Mouse (Mus musculus) yolk sac, embryonic 10.5 days (tissue): ENCODE data around the gene Chad.

ENCODE experiments used
- DNase-seq: peaks from one replicate; pipeline ENCODE4 v3.0.0-alpha.2; 2017; ENCODE audit warnings: low spot score

Gene Chad

DNA sequence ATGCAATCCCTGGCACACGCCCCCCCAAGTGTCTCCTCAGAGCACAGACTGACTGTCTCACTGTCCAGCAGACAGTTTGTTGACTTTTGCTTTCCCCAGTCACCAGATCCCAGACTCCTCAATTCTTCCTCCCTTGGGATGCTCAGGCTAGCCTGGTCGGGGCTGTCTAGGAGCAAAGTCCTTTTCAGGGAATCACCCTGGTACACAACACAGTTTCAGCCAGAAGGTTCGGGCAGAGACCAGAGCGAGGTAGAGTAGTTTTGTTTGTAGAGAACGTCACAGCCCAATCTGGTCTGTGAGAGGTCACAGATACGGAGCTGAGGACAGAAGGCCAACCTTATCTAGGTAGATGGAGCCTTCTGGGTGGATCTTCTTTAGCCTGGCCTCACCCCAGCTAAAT lies 1.7 kb downstream of the Chad start:
- DNase-seq: peak; percentile 84

DNA sequence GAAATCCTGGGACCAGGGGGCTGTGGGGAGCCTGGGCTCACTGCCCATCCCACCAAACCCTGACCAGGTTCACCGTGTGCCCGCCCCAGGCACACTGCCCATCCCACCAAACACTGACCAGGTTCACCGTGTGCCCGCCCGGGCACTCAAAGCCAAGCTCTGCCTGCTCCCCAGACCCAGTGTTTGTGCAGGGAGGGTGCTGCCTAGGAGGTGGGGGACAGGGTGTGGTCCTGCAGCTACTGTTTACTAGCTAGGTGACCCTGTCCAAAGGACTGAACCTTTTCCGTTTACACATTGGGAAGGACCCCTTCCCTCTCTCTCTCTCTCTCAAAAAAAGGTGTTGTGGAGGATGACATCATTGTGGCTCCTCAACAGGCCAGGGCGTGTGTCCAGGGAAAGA lies 2.5 kb downstream of the Chad start:
- DNase-seq: no peak

DNA sequence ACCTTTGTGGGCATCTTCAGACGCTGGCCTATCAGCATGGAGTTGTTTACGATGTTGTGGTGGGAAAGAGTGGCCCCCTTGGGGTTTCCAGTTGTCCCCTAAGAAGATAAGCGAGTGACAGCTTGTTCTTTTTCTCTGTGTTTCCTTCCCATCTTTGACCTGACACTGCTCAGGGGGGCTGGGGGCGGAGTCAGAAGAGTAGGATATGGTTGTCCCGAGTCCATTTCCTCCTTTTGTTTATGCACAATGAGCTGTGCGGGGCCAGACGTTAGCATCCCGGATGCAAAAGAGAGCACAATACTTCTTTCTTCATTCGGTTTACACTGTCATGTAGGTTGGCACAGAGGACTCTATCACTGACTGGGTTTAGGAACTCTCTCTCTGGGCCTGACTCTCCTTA lies 5.8 kb downstream of the Chad start:
- DNase-seq: no peak

GRCm38 (mm10) chr11:94571850-94572249 lies 7.0 kb downstream of the Chad start:
- no peak for DNase-seq

DNA sequence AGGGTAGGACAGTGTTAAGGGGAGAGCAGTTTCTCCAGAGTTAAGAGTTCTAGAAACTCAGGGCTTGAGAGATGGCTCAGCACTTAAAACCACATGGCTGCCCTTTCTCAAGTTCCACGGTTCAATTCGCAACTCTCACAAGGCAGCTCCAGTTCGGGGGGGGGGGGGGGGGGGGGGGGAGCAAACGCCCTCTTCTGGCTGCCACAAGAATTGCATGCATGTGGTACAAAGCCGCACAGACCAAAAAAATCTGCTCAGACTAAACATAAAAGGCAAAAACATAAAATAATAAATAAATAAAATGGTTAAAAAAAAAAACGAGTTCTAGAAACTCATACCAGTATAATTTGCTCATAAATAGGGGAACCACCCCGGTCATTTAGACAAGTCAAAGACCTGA lies 9.7 kb downstream of the Chad start:
- no peak for DNase-seq

DNA sequence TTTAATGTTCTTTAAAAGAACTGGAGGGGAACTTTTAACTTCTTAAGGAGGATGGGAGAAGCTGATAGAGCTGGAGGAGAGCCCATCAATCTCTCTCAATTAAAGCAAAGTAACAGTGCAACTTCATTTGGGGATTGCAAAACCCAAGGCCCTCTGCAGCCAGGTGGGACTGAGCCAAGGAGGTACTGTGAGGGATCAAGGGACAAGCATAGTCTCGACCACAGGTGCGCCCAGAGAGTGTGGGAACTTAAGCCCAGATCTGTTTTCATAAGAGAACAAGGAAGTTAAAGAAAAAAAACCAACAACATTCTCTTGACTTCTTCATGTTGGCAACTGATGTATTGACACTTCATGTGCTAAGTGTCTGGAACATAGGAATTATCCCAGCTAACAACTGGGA lies 10.2 kb downstream of the Chad start:
- no peak for DNase-seq

DNA sequence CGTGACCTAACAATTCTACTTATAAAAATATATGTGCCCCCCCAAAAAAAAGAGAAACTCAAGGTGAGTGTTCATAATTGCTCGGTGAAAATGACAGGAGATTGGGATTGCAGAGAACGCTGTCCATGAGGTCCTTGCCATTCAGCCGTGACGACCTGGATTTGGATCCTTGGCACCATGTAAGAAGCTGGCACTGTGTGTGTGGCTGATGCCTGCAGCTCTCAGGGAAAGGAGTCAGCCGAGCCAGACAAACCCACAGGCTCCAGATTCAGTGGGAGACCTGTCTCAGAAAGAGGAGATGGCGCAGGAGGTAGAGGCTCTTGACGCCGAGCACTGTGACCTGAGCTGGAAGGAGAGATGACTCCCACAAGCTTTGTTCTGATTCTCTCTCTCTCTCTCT lies 11.5 kb downstream of the Chad start:
- DNase-seq: no peak

- no peak for DNase-seq
Observed at GRCm38 (mm10) chr11:94580111-94580740, 15.4 kb downstream of the Chad start.

- no peak for DNase-seq
Observed at GRCm38 (mm10) chr11:94585091-94585490, 20.2 kb downstream of the Chad start.

DNA sequence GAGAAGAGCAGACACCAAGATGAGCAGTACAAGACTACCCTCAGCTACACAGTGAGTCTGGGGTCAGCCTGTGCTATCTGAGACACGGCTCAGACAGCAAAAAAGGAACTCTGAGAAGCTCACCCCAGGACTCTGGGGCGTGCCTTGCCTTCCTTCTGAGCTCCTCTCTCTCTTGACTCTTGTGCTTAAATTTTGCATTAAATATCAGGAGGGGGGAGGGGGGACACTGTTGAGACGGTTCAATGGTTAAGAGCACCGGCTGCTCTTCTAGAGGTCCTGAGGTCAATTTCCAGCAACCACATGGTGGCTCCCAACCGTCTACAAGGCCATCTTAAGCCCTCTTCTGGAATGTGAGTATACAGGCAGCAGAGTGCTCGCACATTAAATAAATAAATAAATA lies 22.7 kb downstream of the Chad start:
- no peak for DNase-seq

GRCm38 (mm10) chr11:94596311-94596852 lies 31.5 kb downstream of the Chad start:
- DNase-seq: peak; percentile 42

- DNase-seq: no peak
Observed at GRCm38 (mm10) chr11:94597319-94597718, 32.5 kb downstream of the Chad start.

- peak; percentile 32 for DNase-seq
Observed at GRCm38 (mm10) chr11:94598437-94599120, 33.7 kb downstream of the Chad start.

DNA sequence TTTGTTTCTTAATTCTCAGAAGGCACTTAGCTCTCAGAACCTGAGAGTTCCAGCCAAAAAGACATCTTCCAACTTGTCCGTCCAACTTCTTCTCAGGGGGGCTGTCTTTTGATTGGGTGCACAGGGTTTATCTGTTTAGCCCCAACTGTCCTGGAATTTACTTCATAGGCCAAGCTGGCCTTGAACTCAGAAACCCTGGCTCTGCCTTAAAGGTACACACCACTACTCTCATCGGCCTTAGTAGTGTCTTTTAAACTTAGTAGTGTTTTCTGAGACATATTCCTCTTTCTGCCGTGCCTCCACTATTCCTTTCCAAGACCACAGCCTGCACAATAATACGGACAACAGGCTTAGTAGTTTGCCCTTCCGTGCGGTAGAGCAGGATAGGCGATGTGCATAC lies 35.6 kb downstream of the Chad start:
- no peak for DNase-seq

GRCm38 (mm10) chr11:94601321-94602281 lies 36.8 kb downstream of the Chad start, which contains the start of gene Acsf2:
Acsf2 (minus strand) TSS chr11:94601871.
- DNase-seq: peak; percentile 90

- DNase-seq: no peak
Observed at GRCm38 (mm10) chr11:94602356-94602955, 37.6 kb downstream of the Chad start.

DNA sequence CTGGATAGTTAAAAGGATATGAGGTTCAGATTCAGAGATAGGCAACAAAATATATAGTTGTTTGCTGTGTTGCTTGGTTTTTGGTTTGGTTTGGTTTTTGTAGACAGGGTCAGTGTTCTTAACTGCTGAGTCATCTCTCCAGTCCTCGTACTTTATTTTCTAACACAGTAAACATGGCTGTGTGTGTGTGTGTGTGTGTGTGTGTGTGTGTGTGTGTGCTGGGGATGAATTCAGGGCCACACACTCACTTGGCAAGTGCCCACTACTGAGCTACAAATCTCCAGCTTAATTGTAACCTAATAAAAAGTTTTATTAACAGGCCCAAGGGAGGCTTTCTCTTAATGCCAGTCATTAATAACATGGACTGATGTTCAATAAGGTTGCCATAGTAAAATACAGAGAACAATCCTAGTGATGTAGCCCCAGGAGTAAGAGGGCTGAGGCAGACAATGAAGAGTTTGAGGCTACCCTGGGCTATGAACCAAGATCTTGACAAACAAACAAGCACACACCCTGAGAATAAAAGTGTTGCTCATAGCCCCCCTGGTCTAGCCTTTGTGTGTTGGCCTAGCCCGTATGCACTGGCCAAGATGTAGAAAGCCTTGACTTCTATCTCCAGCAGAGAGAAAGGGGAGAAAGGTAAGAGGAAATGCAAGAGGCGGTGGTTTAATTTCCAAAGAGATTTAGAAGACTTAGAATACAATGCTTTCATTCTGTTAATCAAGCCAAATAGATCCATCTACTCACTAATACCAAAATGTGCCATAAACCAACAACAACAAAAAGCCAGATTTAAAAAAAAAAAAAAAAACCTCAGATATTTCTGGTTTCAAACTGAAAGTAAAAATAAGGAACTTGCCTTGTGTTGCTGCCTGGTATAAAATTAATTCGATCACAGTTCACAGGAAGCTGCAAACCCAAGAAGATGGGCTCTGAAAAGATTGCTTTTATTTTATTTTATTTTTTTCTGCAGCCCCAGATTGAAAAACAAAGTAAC lies 46.2 kb downstream of the Chad start:
- DNase-seq: no peak

DNA sequence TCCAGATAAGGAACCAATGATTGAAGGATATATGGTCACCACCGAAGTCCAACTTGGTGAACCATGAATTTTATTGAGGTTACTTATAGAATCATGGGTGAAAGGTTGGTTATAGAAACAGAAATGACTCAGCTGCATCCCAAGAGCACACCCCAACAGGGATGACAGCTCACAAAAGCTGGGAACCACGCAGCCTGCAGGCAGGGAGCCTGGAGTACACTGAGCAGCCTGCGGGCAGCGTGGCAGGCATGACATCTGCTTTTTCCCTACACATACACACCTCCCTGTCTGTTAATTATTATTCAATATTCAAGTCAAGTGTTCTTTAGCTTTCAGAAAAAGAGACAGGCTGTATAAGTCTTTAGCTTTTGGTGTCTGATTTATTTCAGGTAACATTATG lies 49.8 kb downstream of the Chad start:
- no peak for DNase-seq

DNA sequence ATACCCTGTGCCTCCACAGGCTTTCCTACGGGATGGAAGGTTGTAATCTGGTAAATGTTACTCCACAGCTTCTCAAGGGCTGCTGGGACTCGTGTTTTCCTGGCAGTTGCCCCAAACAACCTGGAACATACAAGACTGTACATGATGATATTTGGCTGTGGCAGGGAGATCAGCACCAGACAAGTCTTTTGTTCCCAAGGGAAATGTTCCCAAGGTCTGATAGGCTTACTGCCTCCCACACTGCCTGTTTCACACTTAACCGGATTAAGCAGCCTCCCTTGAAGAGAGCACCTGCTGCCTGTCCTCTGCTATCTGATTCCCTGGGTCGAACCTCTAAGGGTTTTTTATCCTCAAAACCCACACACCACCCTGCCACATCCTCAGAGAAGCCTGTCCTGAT lies 50.6 kb downstream of the Chad start:
- no peak for DNase-seq

GRCm38 (mm10) chr11:94617646-94618045 lies 52.8 kb downstream of the Chad start:
- no peak for DNase-seq
